Mouse (Mus musculus): ENCODE data around the gene Ankrd13d.

Ankrd13d gene

DNA sequence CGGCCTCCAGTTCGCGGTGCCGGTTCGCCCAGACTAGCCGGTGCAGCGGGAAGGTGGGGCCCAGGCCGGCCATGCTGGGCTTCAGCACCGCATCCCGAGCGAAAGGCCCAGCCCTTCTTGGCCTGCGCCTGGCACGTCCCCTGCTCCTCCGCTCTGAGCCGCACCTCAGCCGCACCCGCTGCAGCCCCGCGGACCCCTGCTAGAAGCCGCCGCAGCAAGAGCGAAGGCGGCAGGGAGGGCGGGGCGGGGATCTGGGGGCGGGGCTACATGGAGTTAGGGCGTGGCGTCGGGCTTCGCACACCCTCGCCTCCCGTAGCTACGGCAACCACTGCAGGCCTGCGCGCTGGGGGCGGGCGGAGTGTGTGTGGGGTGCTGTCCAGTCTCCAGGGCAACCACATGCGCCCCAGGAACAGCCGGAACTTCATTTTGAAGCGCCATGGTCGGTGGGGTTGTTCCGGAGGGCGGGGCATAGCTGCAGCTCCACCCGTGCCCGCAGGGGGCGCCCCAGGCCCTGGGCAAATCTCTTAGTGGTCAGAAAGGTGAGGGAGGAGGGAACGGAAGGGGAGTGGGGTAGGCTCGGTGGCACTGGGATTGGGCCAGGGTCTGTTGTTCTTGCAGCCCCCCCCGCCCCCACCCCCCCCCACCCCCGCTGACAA lies at the start of gene Ankrd13d:
Gene Ankrd13d (minus strand): TSS at position 240 of the 656 bp plus-strand sequence.
- peak; percentile 90 for DNase-seq

DNA sequence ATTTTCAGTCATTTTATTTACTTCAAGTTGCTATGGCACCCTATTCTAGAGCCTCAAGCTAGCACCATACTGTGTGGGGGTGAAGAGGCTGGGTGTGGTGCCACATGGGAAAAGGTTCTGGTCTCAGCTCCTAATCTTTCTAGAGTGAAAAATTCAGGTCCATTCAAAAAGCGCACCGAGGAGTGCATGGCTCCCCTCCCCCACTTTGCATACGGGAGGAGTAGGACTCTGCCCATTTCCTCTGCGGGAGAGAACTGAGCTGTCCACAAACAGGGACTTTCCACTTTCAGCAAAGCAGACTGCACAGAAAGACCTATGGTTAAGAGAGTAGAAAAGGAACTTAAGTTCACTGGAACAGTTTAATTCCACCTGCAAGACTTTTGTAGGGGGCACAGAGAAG lies 49.7 kb upstream of the Ankrd13d start:
- peak; percentile 67 for DNase-seq

DNA sequence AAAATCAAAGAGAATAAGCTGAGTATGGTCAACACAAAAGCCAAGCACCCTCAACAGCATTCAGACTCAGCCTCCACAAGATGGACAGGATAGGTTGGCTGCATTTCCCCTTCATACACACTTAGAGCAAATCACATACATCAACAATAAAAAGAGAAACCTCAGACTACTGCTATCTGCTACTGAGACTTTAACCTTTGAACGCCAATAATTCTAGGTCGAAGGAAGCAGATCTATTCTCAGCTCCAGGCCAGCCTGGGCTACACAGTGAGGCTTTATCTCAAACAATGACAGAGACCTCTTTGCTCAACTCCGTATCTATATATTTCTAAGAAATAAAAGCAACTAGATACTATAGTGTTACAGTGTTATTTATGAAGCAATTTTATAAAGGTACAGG lies 48.3 kb upstream of the Ankrd13d start:
- DNase-seq: no peak

DNA sequence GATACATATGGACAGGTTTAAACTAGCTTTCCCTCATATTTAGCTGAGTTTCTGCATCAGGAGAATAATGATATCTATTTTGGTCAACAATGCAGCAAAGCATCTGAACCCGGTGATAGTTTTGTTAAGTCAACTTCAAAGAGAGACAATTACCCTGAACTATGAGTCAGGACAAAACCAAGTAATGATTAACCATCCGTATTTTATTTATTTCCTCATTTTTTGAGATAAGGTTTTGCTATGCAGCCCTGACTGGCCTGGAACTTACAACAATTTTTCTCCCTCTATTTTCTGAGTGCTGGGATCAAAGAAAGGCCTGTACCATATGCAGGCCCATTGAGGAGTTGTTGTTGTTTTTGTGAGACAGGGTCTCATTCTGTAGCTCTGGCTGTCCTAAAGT lies 47.7 kb upstream of the Ankrd13d start:
- no peak for DNase-seq

DNA sequence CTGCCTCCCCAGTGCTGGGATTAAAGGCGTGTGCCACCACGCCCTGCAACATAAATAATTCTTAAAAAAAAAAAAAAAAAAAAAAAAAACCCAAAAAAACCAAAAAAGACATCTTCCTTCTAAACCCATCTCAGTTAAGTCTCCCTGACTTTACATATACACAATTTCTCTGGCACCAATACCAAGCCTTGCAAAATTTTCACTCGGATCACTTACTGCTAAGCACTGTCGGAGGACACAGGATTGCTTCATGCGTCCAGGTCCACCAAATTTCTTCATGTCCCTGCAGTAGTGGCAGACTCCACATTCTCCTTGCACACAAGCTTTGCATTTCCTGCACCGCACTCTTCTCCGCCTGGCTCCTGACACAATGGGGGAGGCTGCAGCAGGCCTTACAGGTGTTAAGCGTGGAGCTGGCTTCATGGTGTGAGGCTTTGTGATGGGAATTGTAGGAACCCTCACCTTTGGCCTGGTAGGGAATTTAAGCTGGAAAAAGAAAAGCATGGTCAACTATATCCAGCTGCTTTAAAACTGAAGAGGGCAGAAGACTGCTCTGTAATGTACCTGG lies 45.9 kb upstream of the Ankrd13d start:
- no peak for DNase-seq

DNA sequence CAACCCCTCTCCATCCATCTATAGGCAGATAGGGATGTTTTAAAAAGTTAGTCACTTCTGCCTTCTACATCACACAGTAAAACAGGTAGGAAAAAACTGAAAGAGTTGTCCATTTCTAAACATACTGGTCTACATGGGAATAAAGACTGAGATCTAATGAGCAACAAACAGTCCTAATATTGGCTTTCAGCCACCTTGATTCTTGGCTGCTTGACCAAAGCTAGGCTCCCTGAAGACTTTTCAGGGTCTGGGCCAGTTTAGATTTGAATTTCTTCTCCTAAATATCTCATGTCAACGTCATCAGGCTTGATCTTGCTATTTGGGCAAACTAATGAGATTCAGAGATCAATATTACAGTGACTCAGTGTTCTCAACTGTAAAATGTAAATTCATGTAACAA lies 43.9 kb upstream of the Ankrd13d start:
- DNase-seq: no peak

DNA sequence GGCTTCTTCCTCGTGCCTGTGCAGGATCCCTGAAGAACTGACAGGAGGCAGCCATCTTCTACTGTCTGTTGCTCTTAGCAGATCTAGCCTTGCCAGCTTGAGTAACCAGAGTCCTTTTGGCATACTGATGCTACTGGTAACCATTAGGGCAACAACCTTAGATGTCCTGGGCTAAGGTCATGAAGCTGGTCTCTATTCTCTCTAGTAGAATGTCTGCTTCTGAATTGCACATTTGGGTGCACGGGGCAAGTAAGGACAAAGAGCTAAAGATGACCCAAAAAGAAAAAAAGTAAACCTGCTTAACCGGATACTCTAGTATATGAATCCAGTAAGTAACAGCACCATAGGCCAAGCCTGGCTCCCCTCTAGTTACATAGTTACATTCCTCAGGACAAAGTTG lies 43.2 kb upstream of the Ankrd13d start:
- no peak for DNase-seq

DNA sequence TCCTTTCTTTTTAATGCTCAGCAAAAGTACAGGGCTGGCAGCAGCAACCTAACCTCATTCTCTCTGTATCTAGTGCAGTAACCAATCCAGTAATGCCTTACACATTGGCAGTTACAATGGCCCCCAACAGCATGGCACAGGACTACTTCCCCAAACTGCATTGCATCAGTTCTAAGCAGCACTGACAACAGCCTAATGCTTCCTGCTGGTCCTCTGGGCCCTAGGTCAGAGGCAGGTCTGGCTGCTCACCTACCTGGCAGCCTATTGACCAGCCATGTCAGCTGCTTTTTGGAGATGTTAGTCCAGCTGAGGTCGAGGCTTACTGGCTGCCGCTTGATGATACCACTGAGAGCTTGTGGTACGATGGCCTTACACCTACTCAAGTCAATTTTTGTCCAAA lies 39.2 kb upstream of the Ankrd13d start:
- no peak for DNase-seq

DNA sequence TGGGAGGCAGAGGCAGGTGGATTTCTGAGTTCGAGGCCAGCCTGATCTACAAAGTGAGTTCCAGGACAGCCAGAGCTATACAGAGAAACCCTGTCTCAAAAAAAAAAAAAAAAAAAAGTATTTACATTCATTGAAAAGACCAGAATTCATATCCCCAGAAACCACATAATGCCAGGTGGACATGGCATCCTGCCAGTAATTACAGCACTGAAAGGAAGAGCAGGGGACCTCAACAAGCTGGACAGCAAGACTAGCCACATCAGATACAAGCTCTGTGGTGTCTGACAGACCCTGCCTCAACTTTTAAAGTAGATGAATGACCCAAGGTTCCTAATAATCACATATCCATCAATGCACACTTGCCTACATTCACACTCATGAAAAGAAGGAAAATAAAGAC lies 38.7 kb upstream of the Ankrd13d start:
- no peak for DNase-seq

DNA sequence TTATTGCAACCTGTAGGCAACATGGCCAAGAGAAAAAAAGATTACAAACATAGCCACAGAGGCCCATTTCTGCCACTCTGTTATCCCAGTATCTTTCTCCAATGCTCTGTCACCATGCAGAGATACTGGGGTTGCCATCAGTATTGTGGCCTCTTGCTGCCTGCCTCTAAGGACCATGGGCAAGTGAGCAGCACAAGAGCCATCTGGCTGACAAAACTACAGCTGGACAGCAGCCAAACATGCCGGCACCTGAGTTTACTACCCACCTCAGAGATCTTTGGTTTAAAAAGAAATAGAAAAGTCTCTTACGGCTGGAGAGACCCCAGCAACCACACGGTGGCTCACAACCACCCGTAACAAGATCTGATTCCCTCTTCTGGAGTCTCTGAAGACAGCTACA lies 36.3 kb upstream of the Ankrd13d start:
- no peak for DNase-seq

DNA sequence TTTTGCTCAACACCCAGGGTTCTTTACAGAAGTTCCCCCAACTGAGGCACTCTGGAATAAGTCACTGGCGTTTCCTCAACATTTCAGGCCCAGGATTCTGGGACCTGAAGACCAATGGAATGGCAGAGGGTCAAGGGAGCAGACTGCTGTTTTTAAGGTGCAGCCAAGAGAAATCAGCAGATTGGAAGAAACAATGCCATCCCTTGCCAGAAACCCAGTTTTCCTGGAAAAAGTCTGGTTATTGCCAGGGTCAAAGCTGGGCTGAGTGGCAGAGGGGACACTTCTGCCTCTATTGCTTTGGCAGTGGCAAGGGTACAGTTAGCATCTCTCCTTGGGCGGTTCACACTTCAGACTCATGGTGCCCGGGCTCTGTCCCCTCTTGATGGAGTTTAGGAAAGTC lies 34.2 kb upstream of the Ankrd13d start:
- DNase-seq: no peak

DNA sequence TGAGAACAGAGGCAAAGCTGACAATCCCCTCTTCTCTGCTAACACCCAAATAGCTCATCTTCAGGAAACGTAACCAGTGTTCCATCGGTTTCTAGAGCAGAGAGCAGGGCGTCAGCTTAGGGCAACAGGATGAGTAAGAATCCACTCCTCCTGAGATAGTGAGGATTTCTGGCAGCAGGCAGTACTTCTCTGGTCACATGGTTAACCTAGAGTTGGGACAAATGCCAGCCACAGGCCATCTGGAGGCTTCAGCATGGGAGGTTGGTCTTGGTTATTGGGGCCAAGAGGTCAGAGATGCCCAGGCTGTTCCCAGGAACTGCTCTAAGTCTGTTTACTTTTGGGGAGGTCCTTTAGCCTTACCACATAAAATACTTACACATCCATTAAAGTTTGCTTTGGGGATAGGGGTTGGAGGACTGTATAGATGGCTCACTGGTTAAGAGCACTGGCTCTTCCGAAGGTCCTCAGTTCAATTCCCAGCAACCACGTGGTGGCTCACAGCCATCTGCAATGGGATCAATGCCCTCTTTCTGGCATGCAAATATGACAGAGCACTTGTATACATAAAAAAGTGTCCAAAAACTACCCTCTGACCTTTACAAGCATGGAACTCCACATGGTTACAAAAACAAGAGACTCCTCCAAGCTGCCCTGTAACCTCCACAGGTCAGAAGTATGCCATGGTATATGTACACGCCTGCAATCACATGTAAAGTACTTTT lies 32.4 kb upstream of the Ankrd13d start:
- no peak for DNase-seq

DNA sequence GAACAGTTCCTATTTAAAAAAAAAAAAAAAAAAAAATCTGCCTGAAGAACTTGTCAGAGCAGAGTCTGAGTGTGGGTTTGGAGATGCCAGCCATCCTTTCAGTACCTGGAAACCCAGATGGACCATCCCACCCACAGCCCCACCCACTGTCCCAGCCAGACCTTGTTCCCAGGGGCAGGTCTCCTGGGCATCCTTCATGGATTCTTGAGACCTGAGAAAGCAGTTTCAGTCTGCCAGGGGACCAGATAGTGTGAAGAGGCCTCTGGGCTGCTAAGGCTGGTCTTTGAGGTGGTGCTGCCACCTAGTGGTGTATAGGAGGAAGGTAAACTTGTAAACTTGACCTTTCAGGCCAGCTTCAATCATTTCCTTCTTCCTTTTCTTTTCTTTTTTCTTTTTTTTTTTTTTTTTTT lies 26.8 kb upstream of the Ankrd13d start:
- DNase-seq: peak; percentile 67

DNA sequence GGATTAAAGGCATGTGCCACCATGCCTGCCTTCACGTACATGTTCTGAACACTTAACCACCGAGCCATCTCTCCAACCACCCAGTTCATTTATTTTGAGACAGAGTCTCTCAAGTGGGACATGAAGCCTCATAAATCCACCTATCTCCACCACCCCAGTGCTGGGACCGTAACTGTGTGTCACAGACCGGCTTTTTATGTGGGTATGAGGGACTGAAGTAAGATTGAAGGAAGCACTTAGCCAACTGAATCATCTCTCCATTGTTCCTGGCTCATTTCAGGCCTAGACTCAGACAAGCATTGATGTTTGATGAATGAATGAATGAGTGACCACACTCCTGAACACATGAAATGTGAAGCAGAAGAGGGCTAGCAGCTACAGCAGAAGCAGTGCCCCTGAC lies 26.4 kb upstream of the Ankrd13d start:
- DNase-seq: no peak

DNA sequence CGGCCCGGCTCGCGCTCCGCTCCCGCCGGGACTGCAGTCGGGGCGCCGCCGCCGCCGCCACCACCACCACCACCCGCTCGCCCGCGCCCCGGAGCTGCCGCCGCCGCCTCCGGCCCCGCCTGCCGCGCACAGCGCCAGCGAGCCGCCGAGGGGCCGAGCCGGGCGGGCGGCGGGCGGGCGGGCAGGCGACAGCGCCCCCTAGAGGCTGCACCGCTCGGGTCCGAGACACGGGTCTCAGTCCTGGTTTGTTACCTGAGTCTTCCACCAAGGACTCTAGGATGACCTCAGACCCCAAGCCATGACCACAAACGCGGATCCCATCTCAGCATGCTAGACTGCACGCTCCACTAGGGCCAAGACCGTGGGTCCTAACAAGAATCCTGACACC lies 23.2 kb upstream of the Ankrd13d start, which contains the start of gene Grk2:
Gene Grk2 (minus strand): TSS at position 33 of the 388 bp plus-strand sequence.
- peak; percentile 89 for DNase-seq

DNA sequence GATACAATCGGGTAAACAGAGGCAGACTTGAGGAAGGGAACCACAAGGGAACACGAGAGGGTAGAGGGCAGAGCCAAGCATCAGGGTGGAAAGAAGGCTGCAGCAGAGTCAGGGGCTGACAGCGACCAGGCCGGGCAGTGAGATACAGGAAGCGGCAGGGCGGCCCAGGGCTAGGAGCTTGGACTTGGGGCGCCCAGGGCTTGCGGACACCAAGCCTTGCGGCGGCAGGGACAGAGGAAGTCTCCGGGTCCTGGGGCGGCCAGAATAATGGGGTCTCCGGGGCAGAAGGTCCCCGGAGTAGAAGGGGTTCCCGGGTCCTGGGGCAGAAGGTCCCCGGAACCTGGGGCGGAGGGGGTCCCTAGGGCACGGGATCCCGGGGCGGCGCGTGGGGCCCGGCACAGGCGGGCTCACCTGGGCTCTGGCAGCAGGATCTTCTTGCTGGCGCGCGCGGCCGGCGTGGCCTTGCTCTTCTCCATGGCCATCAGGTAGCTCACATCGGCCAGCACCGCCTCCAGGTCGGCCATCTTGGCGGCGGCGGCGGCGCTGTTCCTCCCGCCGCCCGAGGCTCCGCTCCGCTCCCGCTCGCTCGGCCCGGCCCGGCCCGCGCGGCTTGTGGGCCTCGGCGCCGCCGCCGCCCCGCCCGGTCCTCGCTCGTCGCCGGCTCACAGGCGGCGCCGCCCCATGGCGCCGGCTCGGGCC lies 22.7 kb upstream of the Ankrd13d start:
- peak; percentile 63 for DNase-seq

DNA sequence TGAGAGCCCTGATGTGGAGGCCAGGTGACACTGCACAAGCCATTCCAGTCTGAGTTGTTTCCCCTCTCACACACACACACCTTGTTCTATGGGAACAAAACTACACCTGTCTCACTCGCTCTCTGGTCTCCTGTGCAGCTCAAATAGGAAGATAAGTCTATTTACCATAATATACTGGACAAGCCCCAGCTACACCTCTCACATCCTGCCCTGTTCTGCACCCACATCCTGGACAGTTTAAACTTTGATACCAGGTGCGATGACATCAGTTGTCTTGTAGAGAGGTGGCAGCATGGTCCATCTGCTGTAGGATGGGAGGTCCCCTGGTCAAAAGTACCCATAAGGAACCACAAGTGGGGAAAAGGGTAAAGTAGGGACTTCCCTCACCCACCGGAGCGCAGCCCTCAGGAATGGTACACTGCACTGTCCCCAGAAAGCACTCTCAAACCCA lies 22.0 kb upstream of the Ankrd13d start:
- no peak for DNase-seq

DNA sequence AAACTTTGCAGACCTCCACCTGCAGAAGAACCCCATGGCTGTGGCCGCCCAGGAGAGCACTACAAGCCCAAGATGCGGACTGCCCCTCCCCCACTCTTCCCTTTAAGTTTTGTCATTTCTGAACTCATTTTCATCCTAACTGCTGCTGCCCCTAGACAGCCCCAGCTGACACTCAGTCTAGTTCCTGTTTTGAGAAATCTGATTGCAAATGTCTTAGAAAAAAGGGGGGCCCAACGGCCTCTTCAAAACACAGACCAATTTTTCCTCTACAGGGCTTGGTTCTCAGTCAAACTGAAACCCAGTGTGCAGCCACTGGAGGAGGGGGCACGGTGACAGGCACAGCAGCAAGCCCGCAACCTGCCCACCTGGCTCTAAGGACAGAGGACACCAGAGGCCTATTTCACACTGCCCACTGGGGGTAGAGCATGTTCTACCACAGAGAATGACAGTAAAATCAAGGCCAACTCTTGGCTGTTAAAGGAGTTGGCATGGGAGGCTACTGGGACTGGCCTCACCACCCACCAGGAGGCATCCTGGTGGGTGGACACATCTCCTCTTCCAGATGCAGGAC lies 21.4 kb upstream of the Ankrd13d start:
- DNase-seq: no peak

DNA sequence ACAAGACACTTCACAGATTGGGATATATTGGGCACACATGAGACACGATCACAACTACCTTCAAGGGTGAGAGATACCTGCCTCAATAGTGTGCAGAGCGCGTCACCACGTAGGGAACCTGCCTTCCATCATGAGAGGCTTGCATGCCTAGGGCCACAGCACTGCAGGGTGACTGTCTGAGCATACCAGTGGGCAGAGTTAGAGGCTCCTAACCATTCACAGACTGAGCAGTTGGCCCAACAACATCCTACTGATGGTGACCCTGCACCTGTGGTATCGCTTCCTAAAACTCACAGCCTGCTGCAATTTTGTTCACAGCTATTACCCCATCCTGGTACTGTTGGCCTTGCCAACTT lies 20.7 kb upstream of the Ankrd13d start:
- DNase-seq: no peak

DNA sequence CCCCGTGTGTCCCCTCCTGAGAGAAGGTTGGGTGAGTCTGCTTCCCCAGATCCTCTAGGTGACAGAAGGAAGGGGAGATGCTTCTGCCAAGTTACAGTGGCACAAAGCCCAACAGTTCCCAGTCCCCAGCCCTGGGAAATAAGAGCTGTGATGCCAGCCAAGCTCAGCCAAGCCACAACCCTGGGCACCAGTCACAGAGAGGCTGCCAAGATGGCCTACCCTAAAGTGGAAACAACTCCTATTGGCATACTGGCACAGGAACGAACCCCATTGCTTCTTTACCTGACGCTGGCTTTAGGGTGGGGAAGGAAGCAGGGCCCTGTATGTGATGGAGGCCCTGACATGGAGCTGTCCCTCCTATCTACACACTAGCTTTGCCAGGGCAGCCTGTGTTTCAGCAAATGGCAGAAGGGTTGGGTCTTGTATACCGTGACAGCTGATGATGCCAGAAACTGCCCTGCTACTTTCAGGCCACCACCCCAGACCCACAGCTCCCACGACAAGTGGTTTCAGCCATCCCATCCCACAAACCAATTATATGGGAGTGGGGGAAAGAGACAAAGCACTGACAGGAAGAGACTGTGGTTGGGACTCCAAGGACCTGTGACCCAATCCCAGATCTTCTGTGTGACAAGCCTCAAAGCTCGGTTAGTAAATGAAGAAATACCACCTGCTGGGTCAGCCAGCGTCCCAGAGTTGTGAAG lies 20.2 kb upstream of the Ankrd13d start:
- no peak for DNase-seq

DNA sequence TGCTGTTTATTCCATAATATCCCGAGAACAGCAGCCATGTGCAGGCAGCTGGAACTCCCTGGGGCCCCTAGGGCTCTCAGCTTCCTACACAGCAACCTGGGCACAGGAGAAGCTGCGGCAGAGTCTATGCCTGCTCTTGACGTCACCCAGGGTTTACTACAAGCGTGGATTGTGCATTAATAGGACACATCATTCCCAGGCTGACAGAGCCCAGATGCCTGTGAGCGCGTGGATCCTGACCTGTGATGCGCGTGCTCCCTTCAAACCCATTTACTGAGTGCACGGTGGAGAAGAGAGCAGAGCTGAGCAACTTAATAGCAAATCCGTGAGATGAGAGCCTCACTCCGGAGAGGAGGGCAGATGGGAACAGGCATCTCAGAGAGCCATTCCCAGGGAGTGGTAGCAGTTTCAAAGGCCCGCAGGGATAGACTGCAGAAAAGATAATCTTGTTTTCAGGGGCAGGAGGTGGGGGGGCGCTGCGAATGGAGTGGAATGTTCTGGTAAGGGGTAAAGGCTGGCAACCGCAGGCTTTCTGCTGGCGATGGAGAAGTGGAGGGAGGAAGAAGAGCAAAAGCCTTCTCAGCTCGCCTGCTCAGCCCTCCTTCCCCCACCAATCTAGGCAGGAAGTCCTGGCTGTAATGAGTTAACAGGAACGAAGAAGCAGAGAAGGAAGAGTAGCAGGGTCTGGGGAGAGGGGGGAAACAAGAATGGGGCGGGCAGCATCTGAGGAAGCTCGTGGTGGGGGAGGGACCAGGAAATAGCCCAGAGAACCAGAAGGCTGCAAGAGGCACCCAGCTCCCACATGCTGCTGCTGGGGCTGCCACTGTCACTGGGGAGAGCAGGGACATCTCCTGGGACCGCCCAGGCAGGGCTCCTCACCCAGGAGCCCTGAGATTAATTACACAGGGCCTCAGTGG lies 19.1 kb upstream of the Ankrd13d start:
- DNase-seq: peak; percentile 60
